Mouse (Mus musculus) erythroblast, embryonic 14.5 days (primary cell): Measurements from ENCODE around the gene Gm37240.

ENCODE experiments used
- GATA1 ChIP-seq: IDR thresholded peaks from 2 replicates; pipeline ENCODE4 v1.6.1; 2012; ENCODE audit warnings: low read length, inconsistent platforms, mixed read lengths
- TAL1 ChIP-seq: IDR thresholded peaks from 3 replicates; pipeline ENCODE4 v1.6.1; 2012; ENCODE audit warnings: low read length, inconsistent platforms, mixed read lengths

DNA sequence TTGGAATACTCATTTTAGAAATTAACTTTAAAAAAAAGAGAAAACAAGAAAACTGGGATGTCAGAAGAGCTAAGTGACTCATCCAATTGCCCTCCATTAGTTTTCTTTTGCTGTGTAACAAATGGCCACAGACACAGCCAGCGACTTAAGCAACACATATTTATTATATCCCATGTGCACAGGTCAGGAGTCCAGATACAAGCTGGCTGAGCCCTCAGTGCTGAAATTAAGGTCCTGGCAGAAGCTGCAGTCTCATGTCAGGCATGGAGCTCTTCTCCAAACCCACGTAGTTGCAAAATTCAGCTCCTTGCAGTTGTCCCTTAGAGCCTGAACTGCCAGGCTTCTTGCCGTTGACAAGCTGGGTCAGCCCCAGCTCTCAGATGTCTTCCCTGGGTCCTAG is 504.0 kb downstream of the Gm37240 start:
- TF ChIP-seq GATA1 (no peak), TAL1 (no peak)
